8 mouse cellular contexts compared by ENCODE assay signal in the genomic region with DNA sequence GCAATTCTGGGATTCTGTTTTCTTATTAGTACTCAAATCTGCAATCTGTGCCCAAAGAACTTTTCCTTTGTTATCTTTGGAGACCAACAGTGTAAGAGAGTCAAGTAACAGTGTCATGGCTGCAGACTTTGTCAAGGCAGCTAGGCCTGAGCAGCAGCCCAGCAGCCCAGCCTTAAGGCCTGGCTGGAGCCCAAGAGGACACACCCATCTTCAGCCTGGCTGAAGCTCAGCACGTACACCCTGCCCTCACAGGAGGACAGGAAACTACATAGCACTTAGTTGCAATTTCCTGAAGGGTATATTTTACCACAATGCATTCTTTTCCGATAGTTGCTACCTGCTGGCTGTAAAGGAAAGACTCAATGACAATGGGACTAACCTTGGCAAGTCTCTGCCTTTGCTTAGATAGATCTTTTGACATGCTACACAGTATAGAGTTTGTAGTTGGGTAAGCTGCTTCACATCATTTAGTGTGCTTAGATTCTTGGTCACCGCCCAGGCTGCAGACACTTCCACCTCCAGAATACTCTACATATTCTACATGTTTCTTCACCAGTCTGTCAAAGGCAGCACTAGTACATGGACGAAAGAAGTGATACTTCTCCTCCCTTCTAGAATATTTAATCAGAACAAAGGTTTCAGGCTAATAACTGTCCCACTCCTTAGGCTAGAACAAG. TPM values are rescaled to one million over a fixed set of nuclear protein-coding genes. Genes with fewer than 3 reads are reported as not detected.
DNase-seq lines count a peak whose midpoint lies in the region; ATAC-seq and TF ChIP-seq lines count a peak whose summit lies in the region.
"Not testable (repeated sequence)": the region's sequence is repeated elsewhere in the genome, so short reads cannot be mapped to it uniquely, and the experiment has no call there.

No protein-coding gene starts in this region.

- WGBS in heart, embryonic 14.5 days: 38% methylated on average over 1 of the region's 4 CpGs
- WGBS in intestine, embryonic 15.5 days: 43% methylated on average over 1 of the region's 4 CpGs
- 17% methylated on average over 1 of the region's 4 CpGs for WGBS in kidney, embryonic 15.5 days
- WGBS in liver, embryonic 11.5 days: 0% methylated on average over 1 of the region's 4 CpGs
- WGBS in lung, embryonic 14.5 days: 20% methylated on average over 1 of the region's 4 CpGs

- H3K9ac ChIP-seq in heart, embryonic 14.5 days (ENCODE audit: low read length); intestine, embryonic 15.5 days; kidney, embryonic 15.5 days; liver, embryonic 11.5 days (ENCODE audit: low read depth, low read length); lung, embryonic 14.5 days: not testable (repeated sequence)

- H3K27me3 ChIP-seq in heart, embryonic 14.5 days (ENCODE audit: control insufficient read depth, insufficient read depth, low read length); intestine, embryonic 15.5 days (replicated peaks); kidney, embryonic 15.5 days; liver, embryonic 11.5 days (replicated peaks; ENCODE audit: control insufficient read depth, insufficient read depth, low read length); lung, embryonic 14.5 days (ENCODE audit: insufficient read depth, low read length): not testable (repeated sequence)

- H3K9me3 ChIP-seq in heart, embryonic 14.5 days (ENCODE audit: control insufficient read depth, low read length); intestine, embryonic 15.5 days; kidney, embryonic 15.5 days (replicated peaks); liver, embryonic 11.5 days (ENCODE audit: control insufficient read depth, low read length); lung, embryonic 14.5 days (ENCODE audit: low read depth, low read length): not testable (repeated sequence)

- not testable (repeated sequence) for TF ChIP-seq CTCF in lung, embryonic 14.5 days (IDR thresholded peaks at IDR 0.05; ENCODE audit: low read depth)

- not testable (repeated sequence) for H3K4me3 ChIP-seq in heart, embryonic 14.5 days (ENCODE audit: control insufficient read depth in 1 of 2, insufficient read depth in 1 of 2, low read depth in 1 of 2, low read length in 2 of 2); intestine, embryonic 15.5 days (replicated peaks); kidney, embryonic 15.5 days (replicated peaks); liver, embryonic 11.5 days (ENCODE audit: low read depth, low read length); lung, embryonic 14.5 days (ENCODE audit: low read depth, low read length)

- peak; percentile 35 for ATAC-seq in CD4-positive, CD25-positive, alpha-beta regulatory T cell, adult 4 months
- peak; percentile 77 for ATAC-seq in erythroid progenitor cell, adult 5-6 weeks (replicated peaks; ENCODE audit: low FRiP score, poor library complexity, severe bottlenecking)
- ATAC-seq in heart, embryonic 14.5 days (ENCODE audit: insufficient number of reproducible peaks, insufficient read depth, low FRiP score, low read depth): peak; percentile 71; the same call in 1 of the 2 replicates
- peak; percentile 95 for ATAC-seq in intestine, embryonic 15.5 days
- peak; percentile 81 for ATAC-seq in kidney, embryonic 15.5 days (replicated peaks; ENCODE audit: low FRiP score)
- peak; percentile 43; the same call in 1 of the 2 replicates for ATAC-seq in liver, embryonic 11.5 days (replicated peaks; ENCODE audit: low FRiP score)
- peak; percentile 80; the same call in 1 of the 2 replicates for ATAC-seq in lung, embryonic 14.5 days (ENCODE audit: insufficient read depth)
- ATAC-seq in monocyte, adult 5-6 weeks (replicated peaks; ENCODE audit: insufficient number of reproducible peaks, low FRiP score, low TSS enrichment, poor library complexity, severe bottlenecking): peak; percentile 79

- not testable (repeated sequence) for DNase-seq in liver, embryonic 11.5 days (ENCODE audit: low spot score); lung, embryonic 14.5 days

- H3K4me1 ChIP-seq in heart, embryonic 14.5 days (ENCODE audit: control insufficient read depth in 2 of 2, insufficient read depth in 2 of 2, low read length in 2 of 2); intestine, embryonic 15.5 days (replicated peaks); kidney, embryonic 15.5 days; liver, embryonic 11.5 days (replicated peaks; ENCODE audit: control insufficient read depth, insufficient read depth, low read length); lung, embryonic 14.5 days (ENCODE audit: insufficient read depth): not testable (repeated sequence)

- not testable (repeated sequence) for H3K36me3 ChIP-seq in heart, embryonic 14.5 days (ENCODE audit: control insufficient read depth, insufficient read depth, low read length); intestine, embryonic 15.5 days; kidney, embryonic 15.5 days; liver, embryonic 11.5 days (ENCODE audit: control insufficient read depth, insufficient read depth, low read length); lung, embryonic 14.5 days (ENCODE audit: insufficient read depth)

- H3K27ac ChIP-seq in heart, embryonic 14.5 days (replicated peaks in 1 of 2; ENCODE audit: control insufficient read depth in 1 of 2, insufficient read depth in 1 of 2, low read depth in 2 of 2, low read length in 2 of 2); intestine, embryonic 15.5 days; kidney, embryonic 15.5 days; liver, embryonic 11.5 days (ENCODE audit: low read depth, low read length); lung, embryonic 14.5 days (ENCODE audit: low read depth): not testable (repeated sequence)

- H3K4me2 ChIP-seq in heart, embryonic 14.5 days (ENCODE audit: low read length); intestine, embryonic 15.5 days (replicated peaks); kidney, embryonic 15.5 days; liver, embryonic 11.5 days; lung, embryonic 14.5 days: not testable (repeated sequence)

RNA-seq across cellular contexts. Expression of a gene that starts 15.1 kb away (rescaled TPM):
- 100 to 1,000 TPM; 123 to 199 TPM for polyA plus RNA-seq in CD4-positive, CD25-positive, alpha-beta regulatory T cell, adult 4 months (2017; shearing (Covaris generic))
- total RNA-seq in erythroid progenitor cell, adult 5-6 weeks (2015; ENCODE audit: low replicate concordance): 24.9 and 26.4 TPM in 2 replicates
- total RNA-seq in erythroid progenitor cell, adult 5-6 weeks (2017; ENCODE audit: low replicate concordance): 15.9 and 25.3 TPM in 2 replicates
- 2.5 and 2.8 TPM in 2 replicates for polyA plus RNA-seq in heart, embryonic 14.5 days (2014; fragmentation: Nextera tagmentation; extraction: Ambion mirVana)
- polyA plus RNA-seq in intestine, embryonic 15.5 days (2015; fragmentation: Nextera tagmentation; extraction: Ambion mirVana): 7.1 and 9.4 TPM in 2 replicates
- polyA plus RNA-seq in kidney, embryonic 15.5 days (2015; fragmentation: Nextera tagmentation; extraction: Ambion mirVana): 8.5 and 9.4 TPM in 2 replicates
- 2.0 TPM in 2 replicates for polyA plus RNA-seq in liver, embryonic 11.5 days (2014; fragmentation: Nextera tagmentation; extraction: Ambion mirVana)
- polyA plus RNA-seq in lung, embryonic 14.5 days (2014; fragmentation: Nextera tagmentation; extraction: Ambion mirVana): 4.6 and 5.6 TPM in 2 replicates
- 90.8 to 218 TPM (median 100 TPM) in 3 replicates for total RNA-seq in monocyte, adult 5-6 weeks (2017)

Comparison
In these comparisons a context has a peak if more than half of its experiments do, and no peak if none do; other contexts are left out.
1. ATAC-seq: peak in every context shown above with its lines; median percentile 95 in intestine, embryonic 15.5 days; 81 in kidney, embryonic 15.5 days; 80 in lung, embryonic 14.5 days; 79 in monocyte, adult 5-6 weeks; 77 in erythroid progenitor cell, adult 5-6 weeks; 71 in heart, embryonic 14.5 days; 43 in liver, embryonic 11.5 days; 35 in CD4-positive, CD25-positive, alpha-beta regulatory T cell, adult 4 months.
2. RNA of a gene that starts 15.1 kb away (polyA plus RNA-seq): 123 to 199 TPM in CD4-positive, CD25-positive, alpha-beta regulatory T cell, adult 4 months; 7.1 to 9.4 TPM in intestine, embryonic 15.5 days, 8.5 to 9.4 TPM in kidney, embryonic 15.5 days, 4.6 to 5.6 TPM in lung, embryonic 14.5 days, 2.5 to 2.8 TPM in heart, embryonic 14.5 days and 2.0 TPM in liver, embryonic 11.5 days; every median in the first group is over 10 times any median in the second.